Mouse (Mus musculus) stomach, embryonic 16.5 days (tissue): ENCODE data around the gene Rgs16. TPM values are rescaled to one million over a fixed set of nuclear protein-coding genes. Genes with fewer than 3 reads are reported as not detected.

Experiments used
- ATAC-seq: fragments of 200-750 bp; cut with Nextera tagmentation; 2 replicates; pipeline ENCODE4 v1.8.0; 2017; ENCODE audit warnings: moderate number of reproducible peaks, moderate TSS enrichment; ENCODE audit not compliant: insufficient read depth, low FRiP score
- H3K27ac ChIP-seq: fragments of 300-500 bp; sonication (generic); 2 replicates; pipeline ENCODE4 v1.5.1; 2014; ENCODE audit warnings: low read length
- H3K27me3 ChIP-seq: fragments of 300-500 bp; sonication (generic); 2 replicates; pipeline ENCODE4 v1.6.1; 2014; ENCODE audit warnings: low read length, control low read depth, mixed read lengths; ENCODE audit not compliant: control insufficient read depth, insufficient read depth
- H3K36me3 ChIP-seq: fragments of 300-500 bp; sonication (generic); 2 replicates; pipeline ENCODE4 v1.6.1; 2014; ENCODE audit warnings: low read length; ENCODE audit not compliant: control insufficient read depth, insufficient read depth
- H3K4me1 ChIP-seq: fragments of 300-500 bp; sonication (generic); 2 replicates; pipeline ENCODE4 v1.6.1; 2014; ENCODE audit warnings: low read length, control low read depth, mixed read lengths; ENCODE audit not compliant: control insufficient read depth, insufficient read depth
- H3K4me2 ChIP-seq: fragments of 300-500 bp; sonication (generic); 2 replicates; pipeline ENCODE4 v1.6.1; 2014; ENCODE audit warnings: low read depth, low read length, mixed read lengths
- H3K4me3 ChIP-seq: fragments of 300-500 bp; sonication (generic); replicated peaks from 2 replicates; pipeline ENCODE4 v1.5.1; 2014; ENCODE audit warnings: mild to moderate bottlenecking, low read length
- H3K9ac ChIP-seq: fragments of 300-500 bp; sonication (generic); 2 replicates; pipeline ENCODE4 v1.6.1; 2014; ENCODE audit warnings: low read length
- H3K9me3 ChIP-seq: fragments of 300-500 bp; sonication (generic); replicated peaks from 2 replicates; pipeline ENCODE4 v1.6.1; 2016; ENCODE audit warnings: low read length, control low read depth; ENCODE audit not compliant: control insufficient read depth
- WGBS: fragments of 180-500 bp; shearing (Covaris S2); extraction: QIAGEN DNeasy Blood & Tissue Kit; methylation state at CpG from one replicate; pipeline ENCODE4 v1.1.7; 2014; 5-methylcytosine and 5-hydroxymethylcytosine counted together
- polyA plus RNA-seq: library from polyadenylated mRNA; unstranded; fragments of >200 nt; fragmentation: Nextera tagmentation; extraction: Ambion mirVana; gene quantifications from 2 replicates; pipeline ENCODE4 v1.2.1, GENCODE M21; 2015

Gene Rgs16
- polyA plus RNA-seq, 1 experiment from 2014 or later: 5.0 TPM

- no peak for ATAC-seq
Measured at GRCm38 (mm10) chr1:153733181-153733580, 7.0 kb upstream of the Rgs16 start.

GRCm38 (mm10) chr1:153734866-153735265 is 5.3 kb upstream of the Rgs16 start:
- Histone ChIP-seq H3K36me3 (no peaks in the 10 kb centered on the region), H3K4me2 (no peak overlapping the region), H3K4me1 (peaks cover 10% of the 10 kb centered on the region; the same call in 1 of the 2 replicates), H3K9me3 (no peaks in the 10 kb centered on the region), H3K4me3 (no peak overlapping the region), H3K27me3 (peaks cover 20% of the 10 kb centered on the region), H3K9ac (no peak overlapping the region), H3K27ac (no peak overlapping the region)
- ATAC-seq: no peak
- 72% methylated on average over 4 of the region's 4 CpGs for WGBS

More at GRCm38 (mm10) chr1:153733181-153733580, 7.0 kb upstream of the Rgs16 start:
- no peaks in the 10 kb centered on the region for H3K9me3 ChIP-seq
- no peak overlapping the region for H3K4me3 ChIP-seq
- no peak overlapping the region for H3K27ac ChIP-seq
- peaks cover 8% of the 10 kb centered on the region; the same call in 1 of the 2 replicates for H3K4me1 ChIP-seq
- 0 out of 2 replicates have a peak overlapping the region, but pooled peaks have one; percentile 15 for H3K9ac ChIP-seq
- H3K36me3 ChIP-seq: no peaks in the 10 kb centered on the region
- no peak overlapping the region for H3K4me2 ChIP-seq
- 43% methylated on average over 9 of the region's 9 CpGs for WGBS
- H3K27me3 ChIP-seq: peaks cover 3% of the 10 kb centered on the region; the same call in 1 of the 2 replicates

GRCm38 (mm10) chr1:153736096-153736495 is 4.1 kb upstream of the Rgs16 start:
- H3K4me3 ChIP-seq: no peak overlapping the region
- H3K27me3 ChIP-seq: peaks cover 28% of the 10 kb centered on the region
- no peak overlapping the region for H3K27ac ChIP-seq
- WGBS: 60% methylated on average over 6 of the region's 6 CpGs
- no peak overlapping the region for H3K9ac ChIP-seq
- no peaks in the 10 kb centered on the region for H3K9me3 ChIP-seq
- no peaks in the 10 kb centered on the region for H3K36me3 ChIP-seq
- no peak for ATAC-seq
- H3K4me2 ChIP-seq: no peak overlapping the region
- peaks cover 14% of the 10 kb centered on the region for H3K4me1 ChIP-seq

GRCm38 (mm10) chr1:153737101-153738085 is 2.8 kb upstream of the Rgs16 start:
- ATAC-seq: no peak
- WGBS: 61% methylated on average over 9 of the region's 9 CpGs
- Histone ChIP-seq H3K9ac (no peak overlapping the region), H3K36me3 (no peaks in the 10 kb centered on the region), H3K4me3 (no peak overlapping the region), H3K27me3 (peaks cover 30% of the 10 kb centered on the region), H3K27ac (no peak overlapping the region), H3K4me1 (peaks cover 14% of the 10 kb centered on the region), H3K4me2 (no peak overlapping the region), H3K9me3 (no peaks in the 10 kb centered on the region)

- H3K9ac ChIP-seq: no peak overlapping the region
- H3K4me1 ChIP-seq: peaks cover 5% of the 10 kb centered on the region; the same call in 1 of the 2 replicates
- no peak overlapping the region for H3K27ac ChIP-seq
- H3K36me3 ChIP-seq: no peaks in the 10 kb centered on the region
- 20% methylated on average over 13 of the region's 13 CpGs for WGBS
- H3K27me3 ChIP-seq: peaks cover 30% of the 10 kb centered on the region
- ATAC-seq: no peak
- peak overlapping the region; percentile 71 for H3K4me2 ChIP-seq
- no peaks in the 10 kb centered on the region for H3K9me3 ChIP-seq
- H3K4me3 ChIP-seq: peak overlapping the region; percentile 46
Measured at GRCm38 (mm10) chr1:153739437-153740015, 623 bp upstream of the Rgs16 start.

GRCm38 (mm10) chr1:153740775-153741400 is 739 bp downstream of the Rgs16 start:
- peaks cover 5% of the 10 kb centered on the region; the same call in 1 of the 2 replicates for H3K4me1 ChIP-seq
- 37% methylated on average over 12 of the region's 12 CpGs for WGBS

GRCm38 (mm10) chr1:153741551-153742316 is 1.6 kb downstream of the Rgs16 start:
- no peaks in the 10 kb centered on the region for H3K9me3 ChIP-seq
- H3K4me3 ChIP-seq: peak overlapping the region; percentile 0; the same call in 1 of the 2 replicates
- H3K27me3 ChIP-seq: peaks cover 30% of the 10 kb centered on the region
- H3K9ac ChIP-seq: no peak overlapping the region
- H3K27ac ChIP-seq: no peak overlapping the region
- H3K4me1 ChIP-seq: peaks cover 5% of the 10 kb centered on the region; the same call in 1 of the 2 replicates
- 0 out of 2 replicates have a peak overlapping the region, but pooled peaks have one; percentile 71 for H3K4me2 ChIP-seq
- 67% methylated on average over 18 of the region's 18 CpGs for WGBS
- H3K36me3 ChIP-seq: no peaks in the 10 kb centered on the region
- ATAC-seq: no peak

More at GRCm38 (mm10) chr1:153740775-153741400, 739 bp downstream of the Rgs16 start:
- peak overlapping the region; percentile 50; the same call in 1 of the 2 replicates for H3K9ac ChIP-seq
- no peak overlapping the region for H3K27ac ChIP-seq
- H3K4me3 ChIP-seq: peak overlapping the region; percentile 46
- H3K4me2 ChIP-seq: peak overlapping the region; percentile 71
- H3K9me3 ChIP-seq: no peaks in the 10 kb centered on the region
- ATAC-seq: no peak
- H3K27me3 ChIP-seq: peaks cover 30% of the 10 kb centered on the region
- H3K36me3 ChIP-seq: no peaks in the 10 kb centered on the region

GRCm38 (mm10) chr1:153742374-153743155 is 2.4 kb downstream of the Rgs16 start:
- Histone ChIP-seq H3K4me2 (no peak overlapping the region), H3K9ac (no peak overlapping the region)
- 54% methylated on average over 11 of the region's 11 CpGs for WGBS

More at GRCm38 (mm10) chr1:153742374-153743155, 2.4 kb downstream of the Rgs16 start:
- H3K9me3 ChIP-seq: no peaks in the 10 kb centered on the region
- no peak for ATAC-seq
- no peak overlapping the region for H3K27ac ChIP-seq
- H3K36me3 ChIP-seq: no peaks in the 10 kb centered on the region
- peaks cover 5% of the 10 kb centered on the region; the same call in 1 of the 2 replicates for H3K4me1 ChIP-seq
- peaks cover 30% of the 10 kb centered on the region for H3K27me3 ChIP-seq
- no peak overlapping the region for H3K4me3 ChIP-seq
